Mouse (Mus musculus) skeletal muscle tissue, adult 2 months (tissue): ENCODE results near the gene Rab1a.
A peak's percentile ranks its signal among the peaks of the same experiment; 100 is the strongest.
"Not testable (repeated sequence)": the region's sequence is repeated elsewhere in the genome, so short reads cannot be mapped to it uniquely, and the experiment has no call there.

ENCODE experiments used
- DNase-seq: peaks from one replicate; pipeline ENCODE4 v3.0.0-alpha.2; 2012; ENCODE audit warnings: low read depth, low spot score

The Rab1a gene

DNA sequence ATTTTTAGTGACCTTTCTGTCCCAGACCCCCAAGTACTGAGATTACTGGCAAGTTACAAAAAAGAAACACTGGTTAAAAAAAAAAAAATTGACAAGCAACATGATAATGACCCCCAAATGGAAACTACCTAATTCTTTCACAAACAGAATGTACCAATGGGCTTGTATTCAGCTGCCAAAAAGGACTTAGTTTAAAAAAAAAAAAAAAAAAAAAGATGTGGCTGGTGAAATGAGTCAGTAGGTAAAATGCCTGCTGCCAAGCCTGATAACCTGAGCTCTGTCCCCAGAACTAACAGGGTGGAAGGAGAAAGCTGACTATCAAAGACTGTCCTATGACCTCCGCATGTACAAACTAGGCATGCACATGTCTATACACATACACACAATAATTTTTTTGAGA, 16.0 kb downstream of the Rab1a start:
- no peak for DNase-seq

GRCm38 (mm10) chr11:20221671-20222070, 20.4 kb downstream of the Rab1a start:
- DNase-seq = not testable (repeated sequence)

GRCm38 (mm10) chr11:20224196-20224595, 23.0 kb downstream of the Rab1a start:
- no peak for DNase-seq

DNA sequence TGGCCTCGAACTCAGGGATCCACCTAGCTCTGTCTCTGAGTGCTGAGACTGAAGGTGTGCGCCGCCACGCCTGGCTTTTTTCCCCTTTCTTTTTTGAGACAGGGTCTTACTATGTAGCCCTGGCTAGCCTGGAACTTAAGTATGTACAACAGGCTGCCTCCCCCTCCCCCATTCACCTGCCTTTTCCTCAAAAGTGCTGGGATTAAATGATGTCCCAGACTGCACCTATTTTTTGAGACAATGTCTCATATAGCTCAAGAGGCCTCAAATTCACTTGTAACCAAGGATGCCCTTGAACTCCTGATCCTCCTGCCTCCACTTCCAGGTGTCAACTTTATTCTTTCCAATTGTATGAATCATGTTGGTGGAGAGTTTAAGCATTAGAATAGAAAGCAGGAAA, 24.7 kb downstream of the Rab1a start:
- DNase-seq = no peak

- no peak for DNase-seq
Observed at GRCm38 (mm10) chr11:20228666-20229065, 27.4 kb downstream of the Rab1a start.

GRCm38 (mm10) chr11:20229311-20229710, 28.1 kb downstream of the Rab1a start:
- no peak for DNase-seq

DNA sequence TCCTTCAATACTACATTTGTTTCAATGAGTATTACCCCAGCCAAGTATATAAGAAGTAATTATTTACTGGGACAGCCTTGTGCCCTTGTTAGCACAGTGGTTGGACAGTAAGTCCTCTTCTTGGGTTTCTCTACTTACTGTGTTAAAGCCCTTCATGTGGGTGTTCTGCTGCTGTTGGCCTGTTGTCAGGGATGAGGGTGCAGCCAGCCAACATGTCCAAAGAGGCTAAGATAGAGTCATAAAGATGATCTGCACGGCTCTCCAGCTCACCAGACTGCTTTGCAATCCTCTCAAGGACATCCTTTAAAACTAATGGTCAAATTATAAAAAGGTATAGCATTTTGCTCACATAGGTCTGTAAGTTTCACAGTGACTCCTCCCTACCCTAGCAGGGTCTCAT, 29.1 kb downstream of the Rab1a start:
- DNase-seq = no peak

GRCm38 (mm10) chr11:20231128-20231878, 30.1 kb downstream of the Rab1a start:
- peak; percentile 70 for DNase-seq

DNA sequence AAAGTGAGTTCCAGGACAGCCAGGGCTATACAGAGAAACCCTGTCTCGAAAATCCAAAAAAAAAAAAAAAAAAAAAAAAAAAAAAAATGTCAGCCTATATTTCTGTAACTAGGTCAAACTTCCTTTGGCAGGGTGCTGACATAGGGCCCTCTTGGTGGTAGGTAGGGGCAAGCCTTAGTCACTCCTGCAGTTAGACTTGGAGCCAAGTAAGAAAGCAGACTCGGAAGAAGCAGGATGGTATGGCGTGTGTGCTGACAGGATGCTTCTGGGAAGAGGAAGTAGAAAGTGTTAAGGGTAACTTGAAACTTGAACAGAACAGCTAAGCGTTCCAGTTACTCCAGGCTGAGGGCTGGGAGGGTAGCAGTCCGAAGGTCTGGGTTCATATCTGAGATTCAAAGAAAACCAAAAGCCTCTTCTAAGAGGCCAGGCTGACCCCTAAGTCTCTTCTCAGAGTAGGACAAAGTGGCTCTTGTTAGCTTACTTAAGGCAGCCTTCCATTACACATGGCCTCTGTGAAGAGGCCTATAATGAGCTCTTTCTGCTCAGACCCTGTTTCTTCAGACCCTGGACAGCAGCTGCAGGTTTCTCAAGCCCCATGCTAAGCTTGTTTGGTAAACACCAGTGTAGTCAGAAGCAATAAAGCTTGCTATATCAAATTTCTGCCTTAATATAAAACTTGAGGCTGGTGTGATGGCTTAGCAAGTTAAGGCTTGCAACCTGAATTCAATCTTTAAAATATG, 31.0 kb downstream of the Rab1a start:
- no peak for DNase-seq

DNA sequence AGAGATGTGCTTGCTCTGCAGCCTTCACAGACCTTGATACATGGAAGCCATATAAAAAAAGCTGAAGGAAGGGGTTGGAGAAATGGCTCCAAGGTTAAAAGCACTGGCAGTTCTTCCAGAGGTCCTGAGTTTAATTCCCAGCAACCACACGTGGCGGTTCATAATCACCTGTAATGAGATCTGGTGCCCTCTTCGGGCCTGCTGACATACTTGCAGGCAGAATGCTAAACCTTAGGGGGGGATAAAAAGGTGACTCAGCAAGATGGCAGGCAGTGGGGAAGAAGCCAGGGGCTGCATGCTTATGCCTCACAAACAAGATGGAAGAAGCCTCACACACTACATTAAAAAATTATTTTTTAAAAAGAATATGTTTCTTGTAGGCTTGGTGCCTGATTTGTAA, 33.0 kb downstream of the Rab1a start:
- no peak for DNase-seq

DNA sequence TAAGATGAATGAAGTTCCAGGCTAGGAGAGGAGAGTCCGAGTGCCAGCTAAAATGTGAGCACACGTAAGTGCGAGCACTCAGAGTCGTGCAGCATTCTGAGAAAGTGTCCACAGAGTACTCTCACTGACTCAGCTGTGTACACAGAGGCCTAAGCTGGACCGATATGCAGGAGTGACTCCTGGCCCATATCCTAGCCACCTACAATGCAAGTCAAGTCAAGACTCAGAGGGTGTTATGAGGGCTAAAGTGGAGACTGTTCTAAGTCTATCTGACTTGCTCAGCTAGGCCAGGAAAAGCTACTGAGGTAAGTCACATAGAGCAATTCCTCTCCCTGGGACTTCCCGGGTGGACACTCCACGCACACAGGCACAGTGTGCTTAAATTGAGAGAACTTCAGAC, 35.8 kb downstream of the Rab1a start:
- no peak for DNase-seq

DNA sequence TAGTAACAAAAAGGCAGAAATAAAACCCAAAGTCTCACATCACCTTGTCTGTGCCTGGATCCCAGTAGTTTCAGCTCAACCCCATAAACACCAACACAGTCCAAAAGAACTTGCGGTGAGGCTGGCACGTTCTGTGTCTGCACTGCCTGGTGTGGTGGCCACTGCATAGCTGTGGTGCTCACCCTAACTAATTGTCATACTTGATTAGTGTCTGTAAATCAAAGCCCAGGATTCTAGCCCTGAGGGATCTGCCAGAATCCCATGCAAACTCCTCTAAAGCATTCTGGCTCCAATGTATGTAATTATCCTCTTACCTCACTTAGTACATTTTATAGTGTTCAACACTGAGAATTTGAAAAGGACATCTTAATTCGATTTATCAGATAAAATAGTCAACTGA, 36.7 kb downstream of the Rab1a start:
- no peak for DNase-seq

DNA sequence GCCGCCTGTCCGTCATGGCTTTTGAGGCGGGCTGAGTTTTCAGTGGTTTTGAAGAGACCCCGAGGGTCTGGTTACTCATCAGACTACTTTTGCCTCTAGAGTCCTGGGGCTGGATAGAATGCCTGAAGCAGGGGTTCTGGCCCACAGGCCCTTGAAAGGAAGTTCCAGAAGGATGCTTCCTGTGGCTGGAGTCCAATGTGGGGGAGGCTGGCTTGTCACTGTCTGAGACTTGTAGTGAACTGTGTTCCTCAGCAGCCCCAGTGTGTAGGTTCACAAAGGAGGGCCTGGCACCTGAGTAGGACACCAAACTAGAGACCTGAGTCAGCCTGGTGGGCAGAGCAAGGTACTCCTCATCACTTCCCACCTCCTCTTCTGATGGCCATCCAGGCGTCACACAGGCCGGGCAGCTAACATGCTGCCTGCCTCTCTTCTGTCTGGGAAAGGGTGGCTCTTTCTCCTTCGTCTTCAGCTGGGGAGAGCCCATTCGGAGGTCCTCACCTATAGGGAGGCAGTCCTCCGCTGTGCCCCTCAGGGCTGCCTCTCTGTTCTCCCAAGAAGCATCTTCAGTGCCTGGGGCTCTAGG, 38.1 kb downstream of the Rab1a start:
- DNase-seq = no peak

- no peak for DNase-seq
Observed at GRCm38 (mm10) chr11:20240331-20240730, 39.1 kb downstream of the Rab1a start.

DNA sequence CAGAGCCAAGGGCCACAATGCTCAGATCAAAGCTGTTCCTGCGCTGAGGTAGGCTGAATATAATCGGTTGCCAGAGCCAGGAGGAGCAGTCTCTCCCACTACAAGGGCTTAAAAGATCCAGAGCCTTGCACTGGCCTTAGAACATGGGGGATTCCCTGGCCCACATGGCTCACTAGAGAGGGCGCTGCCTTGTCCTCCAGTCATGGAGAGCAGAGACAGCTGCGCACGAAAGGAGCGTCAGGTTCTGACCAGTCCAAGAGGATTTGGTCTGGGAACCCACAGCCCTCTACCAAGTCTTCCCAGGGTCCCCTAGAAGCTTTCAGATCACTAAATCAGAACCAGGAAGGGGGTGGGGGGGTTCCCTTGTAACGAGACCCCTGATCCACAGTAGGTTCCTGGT, 40.1 kb downstream of the Rab1a start:
- DNase-seq = no peak

GRCm38 (mm10) chr11:20242366-20243056, 41.3 kb downstream of the Rab1a start:
- DNase-seq = no peak

GRCm38 (mm10) chr11:20243214-20243913, 42.1 kb downstream of the Rab1a start:
- no peak for DNase-seq

DNA sequence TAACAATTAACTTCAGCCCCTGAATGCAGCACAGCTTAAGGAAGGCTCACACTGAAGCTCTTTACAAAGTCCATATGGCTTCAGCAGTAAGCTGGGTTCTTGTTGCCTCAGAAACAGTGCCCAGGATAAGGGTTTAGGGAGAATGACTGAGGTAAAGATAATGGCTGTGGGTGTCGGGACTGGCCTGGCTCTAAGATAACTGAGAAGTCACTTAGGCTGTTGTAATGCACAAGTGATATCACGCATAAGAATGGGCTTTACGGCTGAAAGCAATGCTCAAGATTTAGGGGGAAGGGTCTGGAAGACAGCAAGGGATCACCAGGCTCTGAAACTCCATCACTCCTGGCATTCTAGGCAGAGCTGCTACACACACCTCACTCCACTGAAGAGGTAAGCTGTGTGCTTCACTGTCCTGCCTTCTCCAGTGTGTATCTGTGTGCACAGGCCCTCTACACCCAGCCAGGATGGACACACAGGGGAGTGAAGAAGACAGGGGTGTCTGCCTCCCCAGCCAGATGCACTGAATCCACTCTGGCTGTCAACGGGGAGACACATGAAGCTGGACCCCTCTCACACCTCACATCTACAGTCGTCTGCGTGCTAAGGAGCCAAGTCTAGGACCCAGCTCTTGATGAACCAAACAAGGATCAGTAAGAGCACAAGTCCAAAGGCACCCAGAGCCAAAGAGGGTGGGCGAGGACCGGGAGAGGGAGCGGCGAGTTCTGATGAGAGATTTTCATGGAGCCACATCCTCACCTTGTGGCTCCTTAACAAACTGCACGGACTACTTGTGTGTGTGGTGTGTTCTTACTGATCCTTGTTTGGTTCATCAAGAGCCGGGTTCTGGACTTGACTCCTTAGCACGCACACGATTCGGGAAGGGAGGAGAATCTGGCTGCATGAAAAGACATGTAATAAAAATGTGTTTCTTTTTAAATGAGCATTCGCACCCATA, 43.4 kb downstream of the Rab1a start:
- DNase-seq = no peak

DNA sequence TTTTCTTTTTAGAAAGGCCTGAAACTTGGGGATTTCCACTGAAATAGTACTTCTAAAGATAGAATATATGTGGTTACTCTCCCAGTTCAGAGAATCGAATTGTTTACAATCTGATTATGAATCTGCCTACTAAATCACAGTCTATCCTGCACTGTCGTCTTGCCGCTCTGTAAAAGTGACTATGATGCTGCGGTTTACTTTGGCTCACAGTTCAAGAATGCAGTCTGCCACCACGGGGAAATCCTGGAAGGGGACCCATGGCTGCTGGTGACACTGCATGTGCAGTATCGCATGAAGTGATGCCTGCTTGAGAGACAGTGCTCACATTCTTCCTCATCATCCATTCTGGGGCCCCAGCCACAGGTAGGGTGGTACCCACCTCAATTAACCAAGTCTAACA, 44.1 kb downstream of the Rab1a start:
- DNase-seq = no peak

DNA sequence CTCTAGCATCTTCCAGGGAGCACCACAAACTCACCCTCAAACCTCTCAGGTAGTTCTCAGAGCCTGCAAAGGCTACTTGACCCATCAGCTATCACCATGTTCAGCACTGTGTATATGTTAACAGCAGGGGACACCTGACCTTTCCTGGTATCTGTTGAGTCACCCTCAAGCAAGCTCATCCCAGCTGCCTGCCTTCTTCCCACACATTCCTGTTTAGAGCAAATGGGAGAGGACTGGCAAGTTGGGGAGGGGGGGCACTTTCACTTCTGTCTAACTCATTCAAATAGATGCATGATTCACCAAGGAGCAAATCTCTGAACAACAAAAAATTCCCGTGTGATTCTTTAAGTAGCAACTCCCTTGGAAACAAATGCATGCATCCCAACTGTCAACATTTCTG, 45.4 kb downstream of the Rab1a start:
- no peak for DNase-seq
